Mouse (Mus musculus): Measurements from ENCODE around the gene Col26a1. TPM values are rescaled to one million over a fixed set of nuclear protein-coding genes. Genes with fewer than 3 reads are reported as not detected.

The Col26a1 gene
- polyA plus RNA-seq, 1 experiment = 0.11 TPM

DNA sequence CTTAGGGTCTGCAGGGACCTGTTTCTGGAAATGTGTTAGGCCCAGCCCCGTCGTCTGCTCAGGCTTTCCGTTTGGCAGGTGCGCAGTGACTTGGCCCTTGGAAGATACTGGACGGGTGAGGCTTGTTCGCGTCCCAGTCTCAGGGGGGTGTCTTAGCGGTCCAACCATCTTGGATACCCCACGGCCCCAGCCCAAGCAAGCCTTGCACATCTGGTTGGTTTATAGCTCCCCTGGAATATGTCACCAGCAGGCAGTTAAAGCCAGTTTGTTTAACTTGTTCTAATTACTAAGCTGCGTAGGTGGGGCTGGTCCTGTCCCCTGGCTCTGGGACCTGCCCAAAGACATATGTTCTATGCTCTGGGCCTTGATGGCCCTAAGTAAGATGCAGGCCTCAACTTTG, 111.9 kb downstream of the Col26a1 start:
- no peak overlapping the region for H3K4me3 ChIP-seq (ENCODE audit: insufficient read depth, poor library complexity, severe bottlenecking)
- H3K36me3 ChIP-seq (ENCODE audit: control insufficient read depth, insufficient read depth) = no peaks in the 10 kb centered on the region
- H3K79me3 ChIP-seq (ENCODE audit: low read depth) = no peaks in the 10 kb centered on the region
- H3K27me3 ChIP-seq (ENCODE audit: control insufficient read depth, insufficient read depth, insufficient read length) = no peaks in the 10 kb centered on the region
- no peak overlapping the region for H3ac ChIP-seq (ENCODE audit: control insufficient read depth, insufficient read length, low read depth)
- TF ChIP-seq FOSL1 (IDR thresholded peaks at IDR 0.05; ENCODE audit: insufficient read depth, low read length, poor library complexity, severe bottlenecking) = no peak
- no peak for TF ChIP-seq CEBPB (IDR thresholded peaks at IDR 0.05; ENCODE audit: low read depth)
- no peak for TF ChIP-seq MYOG (IDR thresholded peaks at IDR 0.05; ENCODE audit: control insufficient read depth, extremely low read depth, insufficient read length)
- no peak for TF ChIP-seq USF1 (IDR thresholded peaks at IDR 0.05; ENCODE audit: low read depth)
- TF ChIP-seq MYOD1 (IDR thresholded peaks at IDR 0.05; ENCODE audit: control insufficient read depth, insufficient read length, low read depth) = no peak
- TF ChIP-seq MAX (IDR thresholded peaks at IDR 0.05) = no peak
- TF ChIP-seq CTCF (IDR thresholded peaks at IDR 0.05; ENCODE audit: control insufficient read depth, insufficient read depth, insufficient read length) = no peak
- H3K79me2 ChIP-seq (ENCODE audit: control insufficient read depth, insufficient read depth) = no peaks in the 10 kb centered on the region

DNA sequence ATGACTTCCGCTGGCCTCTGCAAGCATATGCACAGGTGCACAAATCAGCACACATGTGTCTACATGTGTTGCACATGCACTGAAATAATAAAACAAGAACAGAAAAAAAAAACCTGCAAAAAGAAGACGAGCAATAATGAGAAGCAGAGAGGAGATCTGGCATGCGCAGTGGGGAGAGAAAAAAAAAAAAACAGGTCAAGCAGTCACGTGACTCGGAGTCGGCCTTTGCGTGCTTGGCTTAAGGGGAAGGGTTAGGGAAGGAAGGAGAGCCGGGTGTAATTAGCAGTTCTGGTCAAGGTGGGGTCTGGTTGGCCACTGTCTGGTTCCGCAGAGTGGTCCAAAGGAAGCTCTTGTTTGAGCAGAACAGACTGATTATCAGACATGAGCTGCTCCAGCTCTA, 115.7 kb downstream of the Col26a1 start:
- Histone ChIP-seq H3K36me3 (ENCODE audit: control insufficient read depth, insufficient read depth) (no peaks in the 10 kb centered on the region), H3K79me2 (ENCODE audit: control insufficient read depth, insufficient read depth) (no peaks in the 10 kb centered on the region), H3K4me3 (ENCODE audit: insufficient read depth, poor library complexity, severe bottlenecking) (no peak overlapping the region), H3K79me3 (ENCODE audit: low read depth) (no peaks in the 10 kb centered on the region), H3K27me3 (ENCODE audit: control insufficient read depth, insufficient read depth, insufficient read length) (no peaks in the 10 kb centered on the region), H3ac (ENCODE audit: control insufficient read depth, insufficient read length, low read depth) (no peak overlapping the region)
- no peak for TF ChIP-seq CTCF (IDR thresholded peaks at IDR 0.05; ENCODE audit: control insufficient read depth, insufficient read depth, insufficient read length)
- TF ChIP-seq MYOG (IDR thresholded peaks at IDR 0.05; ENCODE audit: control insufficient read depth, extremely low read depth, insufficient read length) = no peak
- peak; percentile 38 for TF ChIP-seq USF1 (IDR thresholded peaks at IDR 0.05; ENCODE audit: low read depth)
- TF ChIP-seq FOSL1 (IDR thresholded peaks at IDR 0.05; ENCODE audit: insufficient read depth, low read length, poor library complexity, severe bottlenecking) = no peak
- TF ChIP-seq MAX (IDR thresholded peaks at IDR 0.05) = no peak

DNA sequence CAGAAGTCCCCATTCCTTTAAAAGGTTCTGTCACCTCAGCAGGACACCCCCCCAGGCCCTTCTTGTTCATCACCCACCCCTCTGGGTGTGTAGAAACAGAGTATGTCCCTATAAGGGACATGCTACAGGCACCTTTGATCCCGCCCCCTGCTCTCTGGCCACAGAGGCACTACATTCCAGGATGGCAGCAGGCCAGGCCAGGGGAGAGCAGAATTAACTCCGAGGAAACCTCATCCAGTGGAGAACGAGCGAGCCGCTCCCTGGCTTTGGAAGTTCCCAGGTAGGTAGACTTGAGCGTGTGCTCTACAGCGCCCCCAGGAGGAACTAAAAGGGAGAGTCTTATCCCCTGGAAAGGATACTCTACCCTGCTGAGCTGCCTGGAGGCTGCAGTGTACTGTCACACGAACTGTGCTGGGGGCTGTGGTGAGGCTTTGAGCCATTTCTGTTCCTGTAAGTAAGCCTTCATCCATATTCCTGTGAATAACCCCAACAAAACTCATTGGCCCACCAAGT, 118.8 kb downstream of the Col26a1 start:
- Histone ChIP-seq H3K4me3 (ENCODE audit: insufficient read depth, poor library complexity, severe bottlenecking) (no peak overlapping the region), H3K79me2 (ENCODE audit: control insufficient read depth, insufficient read depth) (no peaks in the 10 kb centered on the region), H3K27me3 (ENCODE audit: control insufficient read depth, insufficient read depth, insufficient read length) (no peaks in the 10 kb centered on the region), H3K79me3 (ENCODE audit: low read depth) (no peaks in the 10 kb centered on the region), H3K36me3 (ENCODE audit: control insufficient read depth, insufficient read depth) (no peaks in the 10 kb centered on the region), H3ac (ENCODE audit: control insufficient read depth, insufficient read length, low read depth) (no peak overlapping the region)
- TF ChIP-seq MYOG (IDR thresholded peaks at IDR 0.05; ENCODE audit: control insufficient read depth, extremely low read depth, insufficient read length) (no peak), MAX (IDR thresholded peaks at IDR 0.05) (no peak), MYOD1 (IDR thresholded peaks at IDR 0.05; ENCODE audit: control insufficient read depth, insufficient read length, low read depth) (no peak)

DNA sequence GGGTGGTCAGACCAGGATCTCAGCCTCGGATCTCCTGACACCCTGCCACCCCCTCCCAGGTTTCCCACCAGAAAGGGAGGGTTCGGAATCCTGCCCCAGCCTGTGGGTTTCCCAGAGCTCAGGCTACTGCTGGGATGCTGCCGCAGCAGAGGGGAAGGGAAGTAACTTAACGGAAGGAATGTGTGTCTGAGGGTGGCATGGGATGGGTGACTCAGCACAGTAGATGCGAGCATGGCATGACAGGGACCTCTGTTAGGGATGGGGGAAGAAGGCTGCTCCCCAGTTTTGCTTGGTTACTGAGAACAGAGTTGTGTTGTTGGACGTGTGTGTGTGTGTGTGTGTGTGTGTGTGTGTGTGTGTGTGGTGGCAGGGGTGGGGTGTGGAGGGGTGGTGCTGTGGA, 122.7 kb downstream of the Col26a1 start:
- no peak overlapping the region for H3ac ChIP-seq (ENCODE audit: control insufficient read depth, insufficient read length, low read depth)
- TF ChIP-seq FOSL1 (IDR thresholded peaks at IDR 0.05; ENCODE audit: insufficient read depth, low read length, poor library complexity, severe bottlenecking) = no peak
- TF ChIP-seq MYOD1 (IDR thresholded peaks at IDR 0.05; ENCODE audit: control insufficient read depth, insufficient read length, low read depth) = no peak
- no peak for TF ChIP-seq CEBPB (IDR thresholded peaks at IDR 0.05; ENCODE audit: low read depth)
- no peak for TF ChIP-seq USF1 (IDR thresholded peaks at IDR 0.05; ENCODE audit: low read depth)
- TF ChIP-seq MYOG (IDR thresholded peaks at IDR 0.05; ENCODE audit: control insufficient read depth, extremely low read depth, insufficient read length) = no peak
- TF ChIP-seq MAX (IDR thresholded peaks at IDR 0.05) = no peak
- no peak for TF ChIP-seq CTCF (IDR thresholded peaks at IDR 0.05; ENCODE audit: control insufficient read depth, insufficient read depth, insufficient read length)
- H3K79me2 ChIP-seq (ENCODE audit: control insufficient read depth, insufficient read depth) = no peaks in the 10 kb centered on the region
- H3K27me3 ChIP-seq (ENCODE audit: control insufficient read depth, insufficient read depth, insufficient read length) = no peaks in the 10 kb centered on the region
- no peaks in the 10 kb centered on the region for H3K36me3 ChIP-seq (ENCODE audit: control insufficient read depth, insufficient read depth)
- no peak overlapping the region for H3K4me3 ChIP-seq (ENCODE audit: insufficient read depth, poor library complexity, severe bottlenecking)
- H3K79me3 ChIP-seq (ENCODE audit: low read depth) = no peaks in the 10 kb centered on the region

DNA sequence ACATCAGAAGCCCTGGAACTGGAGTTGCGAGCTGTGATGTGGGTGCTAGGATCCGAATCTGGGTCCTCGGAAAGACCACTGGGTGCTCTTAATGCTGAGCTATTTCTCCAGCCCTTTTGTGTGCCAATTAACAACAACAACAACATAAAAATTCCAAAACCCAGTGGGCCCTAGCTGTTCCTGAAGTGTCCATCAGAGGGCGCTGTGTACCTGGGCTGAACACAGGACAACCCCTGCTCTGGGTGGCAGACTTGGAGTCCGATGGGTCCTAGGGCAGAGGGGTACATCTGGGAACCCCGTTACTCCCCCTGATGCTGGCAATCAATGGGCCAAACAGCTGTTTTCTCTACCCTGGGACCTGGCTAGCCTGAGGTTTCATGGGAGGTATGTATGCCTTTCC, 123.2 kb downstream of the Col26a1 start:
- Histone ChIP-seq H3K79me2 (ENCODE audit: control insufficient read depth, insufficient read depth) (no peaks in the 10 kb centered on the region), H3K27me3 (ENCODE audit: control insufficient read depth, insufficient read depth, insufficient read length) (no peaks in the 10 kb centered on the region), H3K79me3 (ENCODE audit: low read depth) (no peaks in the 10 kb centered on the region), H3K4me3 (ENCODE audit: insufficient read depth, poor library complexity, severe bottlenecking) (no peak overlapping the region), H3ac (ENCODE audit: control insufficient read depth, insufficient read length, low read depth) (no peak overlapping the region), H3K36me3 (ENCODE audit: control insufficient read depth, insufficient read depth) (no peaks in the 10 kb centered on the region)
- TF ChIP-seq CTCF (IDR thresholded peaks at IDR 0.05; ENCODE audit: control insufficient read depth, insufficient read depth, insufficient read length) (peak; percentile 42), CEBPB (IDR thresholded peaks at IDR 0.05; ENCODE audit: low read depth) (no peak)

DNA sequence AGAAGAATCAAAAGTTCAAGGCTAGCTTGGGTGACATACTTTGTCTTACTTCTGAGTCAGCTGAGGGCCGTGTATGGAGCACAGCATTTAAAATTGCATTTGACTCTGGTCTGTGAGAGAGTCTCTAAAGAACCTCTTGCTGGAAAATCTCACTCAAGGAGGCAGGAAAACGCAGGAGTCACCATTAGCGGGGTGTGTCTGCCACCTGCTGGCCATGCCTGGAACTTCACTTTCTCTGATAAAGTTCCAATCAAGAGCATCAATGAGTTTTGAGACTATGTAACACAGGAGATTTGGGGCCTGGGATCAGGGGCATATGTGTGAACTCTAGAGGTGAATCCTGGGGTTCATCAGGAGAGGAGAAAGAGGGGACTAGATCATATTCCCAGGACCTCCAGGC, 127.3 kb downstream of the Col26a1 start:
- Histone ChIP-seq H3K79me3 (ENCODE audit: low read depth) (no peaks in the 10 kb centered on the region), H3K4me3 (ENCODE audit: insufficient read depth, poor library complexity, severe bottlenecking) (no peak overlapping the region), H3K27me3 (ENCODE audit: control insufficient read depth, insufficient read depth, insufficient read length) (no peaks in the 10 kb centered on the region), H3ac (ENCODE audit: control insufficient read depth, insufficient read length, low read depth) (no peak overlapping the region), H3K36me3 (ENCODE audit: control insufficient read depth, insufficient read depth) (no peaks in the 10 kb centered on the region), H3K79me2 (ENCODE audit: control insufficient read depth, insufficient read depth) (no peaks in the 10 kb centered on the region)
- TF ChIP-seq CEBPB (IDR thresholded peaks at IDR 0.05; ENCODE audit: low read depth) = no peak
- TF ChIP-seq FOSL1 (IDR thresholded peaks at IDR 0.05; ENCODE audit: insufficient read depth, low read length, poor library complexity, severe bottlenecking) = no peak
- peak; percentile 70 for TF ChIP-seq CTCF (IDR thresholded peaks at IDR 0.05; ENCODE audit: control insufficient read depth, insufficient read depth, insufficient read length)
